In genomic region chr2:18835266-18835908, GRCm38 (mm10) we compare ENCODE assay signal across 24 mouse cellular contexts.
DNase-seq lines count a peak whose midpoint lies in the region; ATAC-seq lines count a peak whose summit lies in the region.
"Had no signal": no experiment of that assay in that cellular context is flagged by ENCODE, and none has a peak within 500 bp of the region (broad histone marks: within the 10 kb centered on the region; RNA-seq: fewer than 3 reads in every experiment).

No protein-coding gene starts in this region.

- ATAC-seq in midbrain, embryonic 11.5 days (ENCODE audit: low FRiP score) = no peak
- no peak for ATAC-seq in midbrain, embryonic 13.5 days
- peak; percentile 40 to 76; a peak in 3 of 4 replicates for ATAC-seq in hematopoietic stem cell, adult 5-6 weeks (replicated peaks in 1 of 2; ENCODE audit: insufficient read depth in 1 of 2, low FRiP score in 2 of 2, low TSS enrichment in 1 of 2, low read depth in 1 of 2, poor library complexity in 2 of 2, severe bottlenecking in 2 of 2)
- ATAC-seq: CD4-positive, CD25-positive, alpha-beta regulatory T cell, adult 4 months; forebrain, embryonic 13.5 days had no signal

- H3K36me3 ChIP-seq in midbrain, embryonic 11.5 days (ENCODE audit: control insufficient read depth, insufficient read depth, low read length) = no peaks in the 10 kb centered on the region
- no peaks in the 10 kb centered on the region for H3K36me3 ChIP-seq in midbrain, embryonic 13.5 days
- H3K36me3 ChIP-seq: embryonic facial prominence, embryonic 13.5 days; heart, embryonic 15.5 days; hindbrain, embryonic 15.5 days had no signal

- no peak overlapping the region for H3K4me2 ChIP-seq in midbrain, embryonic 11.5 days
- no peak overlapping the region for H3K4me2 ChIP-seq in midbrain, embryonic 13.5 days (replicated peaks)
- H3K4me2 ChIP-seq: embryonic facial prominence, embryonic 13.5 days; forebrain, embryonic 13.5 days; heart, embryonic 15.5 days; hindbrain, embryonic 15.5 days; liver, embryonic 13.5 days had no signal

- H3K27me3 ChIP-seq in midbrain, embryonic 11.5 days (ENCODE audit: control insufficient read depth, insufficient read depth, low read length) = no peaks in the 10 kb centered on the region
- H3K27me3 ChIP-seq in midbrain, embryonic 13.5 days = no peaks in the 10 kb centered on the region
- H3K27me3 ChIP-seq: embryonic facial prominence, embryonic 13.5 days; forebrain, embryonic 13.5 days; heart, embryonic 15.5 days; hindbrain, embryonic 15.5 days; liver, embryonic 13.5 days had no signal

- H3K27ac ChIP-seq in midbrain, embryonic 11.5 days (ENCODE audit: low read depth, low read length) = no peak overlapping the region
- no peak overlapping the region for H3K27ac ChIP-seq in midbrain, embryonic 13.5 days
- H3K27ac ChIP-seq: embryonic facial prominence, embryonic 13.5 days; forebrain, embryonic 13.5 days; heart, embryonic 15.5 days; hindbrain, embryonic 15.5 days; kidney, postnatal 0 days; liver, embryonic 13.5 days had no signal

- H3K4me1 ChIP-seq in midbrain, embryonic 11.5 days (ENCODE audit: control insufficient read depth, insufficient read depth, low read length) = no peaks in the 10 kb centered on the region
- no peaks in the 10 kb centered on the region for H3K4me1 ChIP-seq in midbrain, embryonic 13.5 days (replicated peaks)
- H3K4me1 ChIP-seq: embryonic facial prominence, embryonic 13.5 days; forebrain, embryonic 13.5 days; hindbrain, embryonic 15.5 days; liver, embryonic 13.5 days had no signal

- peak; percentile 66 for DNase-seq in midbrain, embryonic 11.5 days (ENCODE audit: low spot score, missing footprints)
- peak; percentile 35 for DNase-seq in cerebellum, adult 9-11 months
- DNase-seq in lung, postnatal 14 days = no peak
- DNase-seq in thymus, postnatal 4 days = no peak
- DNase-seq in neural tube, embryonic 10.5 days (ENCODE audit: extremely low spot score, low spot score) = no peak
- DNase-seq: adrenal gland, adult 2 months; embryo, embryonic 11 days; gastrocnemius, postnatal 36 days; heart, postnatal 36 days; kidney, adult 2 months; layer of hippocampus, adult 9-11 months; liver, embryonic 13.5 days; lung, adult 2 months; lung, postnatal 36 days; right cerebral cortex, postnatal 14 days; thymus, postnatal 14 days had no signal

- no peaks in the 10 kb centered on the region for H3K9me3 ChIP-seq in midbrain, embryonic 11.5 days (ENCODE audit: control insufficient read depth, low read length)
- H3K9me3 ChIP-seq in midbrain, embryonic 13.5 days = no peaks in the 10 kb centered on the region
- H3K9me3 ChIP-seq: embryonic facial prominence, embryonic 13.5 days; heart, embryonic 15.5 days; hindbrain, embryonic 15.5 days; liver, embryonic 13.5 days had no signal

- no peak overlapping the region for H3K4me3 ChIP-seq in midbrain, embryonic 11.5 days (ENCODE audit: low read depth, low read length)
- no peak overlapping the region for H3K4me3 ChIP-seq in midbrain, embryonic 13.5 days (replicated peaks)
- H3K4me3 ChIP-seq: embryonic facial prominence, embryonic 13.5 days; forebrain, embryonic 13.5 days; heart, embryonic 15.5 days; hindbrain, embryonic 15.5 days; liver, embryonic 13.5 days had no signal

- 89% methylated on average over 12 of the region's 12 CpGs for WGBS in midbrain, embryonic 11.5 days
- 92% methylated on average over 12 of the region's 12 CpGs for WGBS in midbrain, embryonic 13.5 days

- H3K9ac ChIP-seq in midbrain, embryonic 11.5 days (ENCODE audit: low read length) = no peak overlapping the region
- no peak overlapping the region for H3K9ac ChIP-seq in midbrain, embryonic 13.5 days (replicated peaks)
- H3K9ac ChIP-seq: embryonic facial prominence, embryonic 13.5 days; forebrain, embryonic 13.5 days; heart, embryonic 15.5 days; hindbrain, embryonic 15.5 days; liver, embryonic 13.5 days had no signal

Comparison
In these comparisons a context has a peak if more than half of its experiments do, and no peak if none do; other contexts are left out.
1. ATAC-seq: peak in hematopoietic stem cell, adult 5-6 weeks (2 of 2); none in midbrain, embryonic 11.5 days (single experiment) and midbrain, embryonic 13.5 days (single experiment).
2. DNase-seq: peak in midbrain, embryonic 11.5 days (single experiment) and cerebellum, adult 9-11 months (single experiment); none in lung, postnatal 14 days (single experiment), thymus, postnatal 4 days (single experiment) and neural tube, embryonic 10.5 days (single experiment).